Mouse (Mus musculus) gastrocnemius, postnatal 14 days (tissue): ENCODE measurements around the gene Fgfr1op. TPM values are rescaled to one million over a fixed set of nuclear protein-coding genes. Genes with fewer than 3 reads are reported as not detected.
"Not testable (repeated sequence)": the region's sequence is repeated elsewhere in the genome, so short reads cannot be mapped to it uniquely, and the experiment has no call there.

ENCODE experiments used
- DNase-seq: peaks from one replicate; pipeline ENCODE4 v3.0.0; 2021; ENCODE audit warnings: mixed read lengths
- intact Hi-C: fragments of 180-260 bp; cut with DNase I; formaldehyde crosslinking; loops from one replicate; pipeline ENCODE4 v1.15.1; 2025; ENCODE audit warnings: low total_unique reads
- long read RNA-seq, 2 experiments: library from polyadenylated mRNA; stranded (forward); transcript quantifications; one replicate each; pipeline ENCODE4 v2.0.0; 2021
- total RNA-seq, 2 experiments: library from RNA; stranded (reverse); gene quantifications; 2 replicates each; pipeline ENCODE4 v1.2.3; 2021

Fgfr1op gene
- total RNA-seq, result 10 to 100 TPM; 11.7 to 13.4 TPM
- long read RNA-seq, experiment 1, transcript Fgfr1op-202 (13 exons, 3,505 nt), result major isoform, 22 of 36 reads
- long read RNA-seq, experiment 1, partial matches to known transcripts, result 1 of 36 reads
- long read RNA-seq, experiment 1, other reads (novel, unspliced or antisense), result 9 of 36 reads
- long read RNA-seq, experiment 2, transcript Fgfr1op-201 (12 exons, 3,077 nt), result minor isoform, 7 of 35 reads
- long read RNA-seq, experiment 2, transcript Fgfr1op-202 (13 exons, 3,505 nt), result major isoform, 17 of 35 reads
- long read RNA-seq, experiment 2, partial matches to known transcripts, result 3 of 35 reads
- long read RNA-seq, experiment 2, other reads (novel, unspliced or antisense), result 8 of 35 reads

DNA sequence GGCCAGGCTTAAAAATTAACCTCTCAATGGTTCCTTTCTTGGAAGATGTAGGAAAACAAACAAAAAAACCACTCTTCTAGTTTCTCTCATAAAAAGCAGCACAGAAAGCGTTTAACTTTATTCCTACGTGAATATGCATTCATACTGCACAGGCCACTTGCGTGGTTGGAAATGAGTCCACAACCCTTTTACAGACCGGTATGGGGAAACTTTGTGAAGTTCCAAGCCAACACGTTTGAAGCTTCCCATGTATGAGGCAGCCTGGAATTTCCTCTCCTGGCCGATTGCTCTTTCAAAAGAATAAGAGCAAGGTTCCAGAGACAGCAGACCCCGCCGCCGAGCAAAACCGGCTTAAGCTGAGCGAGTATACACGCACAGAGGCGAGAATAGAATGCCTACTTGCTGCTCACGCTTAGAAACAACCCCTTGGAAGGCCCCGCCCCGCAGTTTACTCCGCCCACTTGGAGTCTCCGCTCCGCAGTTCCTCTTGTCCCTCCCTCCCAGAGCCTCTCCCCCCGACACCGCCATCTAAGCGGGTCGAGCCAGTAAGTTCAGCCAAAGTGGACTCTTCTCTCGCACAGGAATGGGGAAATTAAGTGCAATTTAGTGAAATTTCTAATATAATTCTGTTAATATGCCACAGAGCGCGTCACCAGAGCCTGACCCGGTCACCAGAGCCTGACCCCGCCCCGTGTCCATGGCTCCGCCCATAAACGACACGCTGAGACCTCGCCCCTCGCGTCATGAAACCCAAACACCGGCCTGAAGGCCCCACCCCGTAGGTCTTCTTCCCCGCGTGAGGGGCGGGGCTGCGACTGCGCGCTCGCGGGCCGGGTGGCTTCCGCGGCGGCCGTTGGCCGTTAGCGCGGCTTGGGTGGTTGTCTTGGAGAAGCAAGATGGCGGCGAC is at the start of gene Fgfr1op:
Gene Fgfr1op, plus strand, starts transcription at position 801 of the 907 bp plus-strand sequence.
- intact Hi-C loops, DNase-seq: not testable (repeated sequence)

DNA sequence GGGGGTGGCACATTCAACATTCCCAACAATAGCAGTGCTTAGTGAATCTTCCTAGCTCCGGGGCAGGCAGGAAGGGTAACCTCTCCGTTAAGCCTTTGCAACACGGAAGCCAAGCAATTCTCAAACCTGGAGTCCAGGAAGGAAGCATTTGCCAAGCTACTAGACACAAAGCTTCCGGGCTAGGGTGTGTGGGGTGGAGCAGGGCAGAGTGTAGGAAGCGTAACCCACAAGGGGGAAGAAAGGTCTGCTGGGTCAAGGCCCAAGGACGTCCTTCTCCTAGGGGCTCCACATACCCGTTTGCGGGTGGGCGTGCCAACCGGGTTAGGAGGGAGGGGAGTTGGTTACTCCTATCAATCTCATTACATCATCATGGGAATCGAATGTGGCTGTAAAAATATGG is 48.9 kb upstream of the Fgfr1op start:
- DNase-seq, result peak; percentile 4
- intact Hi-C loops, result not testable (repeated sequence)

DNA sequence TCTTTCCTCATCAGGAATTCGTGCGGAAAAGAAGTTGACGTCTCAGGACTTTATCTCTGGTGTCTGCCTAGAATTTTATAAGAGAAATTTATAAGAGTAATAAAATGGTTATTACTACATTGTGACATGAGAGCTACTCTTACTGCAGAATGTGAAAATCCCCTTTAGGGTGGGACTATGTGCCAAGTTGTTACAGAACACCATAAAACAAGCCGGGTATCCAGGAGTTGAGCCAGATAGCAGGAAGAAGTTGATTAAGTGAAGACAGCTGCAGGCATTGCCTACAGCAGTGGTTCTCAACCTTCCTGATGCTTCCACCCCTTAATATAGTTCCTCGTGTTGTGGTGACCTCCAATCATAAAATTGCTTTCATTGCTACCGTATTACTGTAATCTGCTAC is 48.4 kb upstream of the Fgfr1op start:
- DNase-seq, intact Hi-C loops: not testable (repeated sequence)

DNA sequence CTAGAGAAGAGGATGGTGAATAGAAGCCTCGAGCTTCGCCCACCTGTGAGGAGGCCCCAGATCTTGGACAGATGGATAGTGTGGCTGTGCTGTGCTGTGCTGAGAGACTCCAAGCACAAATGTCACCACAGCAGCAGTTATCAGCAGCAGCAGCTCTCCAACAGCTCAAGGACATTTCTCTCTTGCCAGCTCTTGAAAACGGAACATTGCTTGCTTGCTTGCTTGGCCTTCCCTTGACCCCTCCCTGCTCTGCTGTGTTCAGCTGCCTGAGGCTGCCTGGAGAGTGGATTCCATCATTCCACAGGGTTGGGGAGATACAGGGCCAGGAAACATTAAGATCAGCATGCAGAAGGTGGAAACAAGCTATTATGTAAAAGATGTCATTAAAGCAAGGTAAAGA is 42.3 kb upstream of the Fgfr1op start:
- intact Hi-C loops, DNase-seq: not testable (repeated sequence)

DNA sequence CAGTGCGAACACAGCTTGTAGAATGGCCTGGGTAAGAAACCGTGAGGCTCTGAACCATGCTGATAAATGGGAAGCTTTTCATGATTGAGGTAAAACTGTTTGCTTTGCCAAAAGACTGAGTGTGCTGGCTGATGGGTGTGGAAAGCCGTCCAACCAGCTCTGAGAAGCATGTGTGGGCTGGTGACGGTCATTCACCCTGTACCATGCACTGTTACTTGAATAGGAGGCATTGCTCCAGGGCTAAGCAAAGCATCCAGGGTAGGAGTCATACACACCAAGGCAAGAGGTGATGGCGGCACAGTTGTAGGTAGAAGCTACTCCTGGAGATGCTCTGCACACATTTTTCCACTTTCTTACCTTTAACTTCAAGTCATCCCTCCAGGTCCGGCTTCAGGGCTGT is 40.7 kb upstream of the Fgfr1op start:
- intact Hi-C loops, DNase-seq: not testable (repeated sequence)

GRCm38 (mm10) chr17:8128326-8128993 is 36.8 kb upstream of the Fgfr1op start:
- intact Hi-C loops, result not testable (repeated sequence)

GRCm38 (mm10) chr17:8129578-8129977 is 35.7 kb upstream of the Fgfr1op start:
- intact Hi-C loops, DNase-seq: not testable (repeated sequence)

More at GRCm38 (mm10) chr17:8128326-8128993, 36.8 kb upstream of the Fgfr1op start:
- not testable (repeated sequence) for DNase-seq

GRCm38 (mm10) chr17:8130849-8131248 is 34.5 kb upstream of the Fgfr1op start:
- DNase-seq, intact Hi-C loops: not testable (repeated sequence)

DNA sequence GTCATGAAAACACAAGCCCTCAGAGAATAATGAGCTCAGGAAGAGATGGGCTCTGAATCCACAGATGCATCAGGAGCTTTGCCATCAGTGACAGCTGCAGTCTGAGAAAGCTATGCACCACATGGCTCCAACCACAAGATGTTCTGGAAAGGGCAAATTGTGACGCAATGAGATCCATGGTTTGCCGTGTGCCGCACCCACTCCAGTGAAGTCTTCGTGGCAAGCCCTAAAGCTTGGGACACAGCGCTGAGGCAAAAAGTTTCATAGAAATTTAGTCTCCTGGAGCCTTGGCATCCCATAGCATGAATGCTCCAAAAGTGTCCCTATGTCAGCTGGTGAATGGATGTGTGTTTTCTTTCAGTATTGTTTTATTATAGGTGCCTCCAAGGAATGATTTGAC is 27.2 kb upstream of the Fgfr1op start:
- intact Hi-C loops, DNase-seq: not testable (repeated sequence)

- intact Hi-C loops, DNase-seq: not testable (repeated sequence)
Measured at GRCm38 (mm10) chr17:8140210-8140609, 25.1 kb upstream of the Fgfr1op start.

DNA sequence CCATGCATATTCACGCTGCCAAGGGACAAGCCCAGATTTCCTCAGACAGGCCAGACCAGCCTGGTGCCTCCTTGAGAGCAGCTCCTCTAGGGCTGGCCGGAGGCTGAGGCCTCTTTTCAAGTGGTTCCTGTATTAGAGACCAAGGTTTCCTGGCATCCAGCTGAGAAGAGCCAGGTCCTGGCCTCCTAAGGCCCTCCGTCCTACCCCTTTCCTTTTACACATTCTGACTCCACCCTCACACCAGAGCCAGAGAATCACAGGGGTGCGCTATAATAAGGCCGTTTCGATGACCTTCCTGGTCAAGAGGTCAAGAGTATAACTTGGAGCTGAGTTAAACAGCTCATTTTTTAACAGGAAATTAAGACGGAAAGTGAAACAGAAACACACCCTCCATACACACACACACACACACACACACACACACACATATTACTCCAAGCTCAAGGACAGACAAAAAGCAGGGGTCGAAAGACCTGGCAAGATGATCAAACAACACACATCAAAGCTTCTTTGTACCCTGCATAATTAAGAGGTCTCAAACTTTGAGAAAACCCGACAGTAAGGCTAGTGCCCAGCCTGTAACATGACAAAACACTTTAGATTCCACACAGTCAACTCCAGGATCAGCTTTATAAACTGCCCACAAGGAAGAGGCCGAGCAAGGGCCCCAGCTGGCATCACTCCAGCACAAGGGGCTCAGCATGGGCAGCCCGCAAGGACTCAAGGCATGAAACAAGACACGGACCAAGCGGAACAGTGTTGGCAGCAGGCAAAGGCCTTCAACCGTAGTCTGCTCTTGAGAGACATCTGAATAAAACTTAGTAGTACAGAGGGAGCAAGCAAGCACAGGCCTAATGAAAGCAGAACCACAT is 21.3 kb upstream of the Fgfr1op start:
- intact Hi-C loops, DNase-seq: not testable (repeated sequence)

DNA sequence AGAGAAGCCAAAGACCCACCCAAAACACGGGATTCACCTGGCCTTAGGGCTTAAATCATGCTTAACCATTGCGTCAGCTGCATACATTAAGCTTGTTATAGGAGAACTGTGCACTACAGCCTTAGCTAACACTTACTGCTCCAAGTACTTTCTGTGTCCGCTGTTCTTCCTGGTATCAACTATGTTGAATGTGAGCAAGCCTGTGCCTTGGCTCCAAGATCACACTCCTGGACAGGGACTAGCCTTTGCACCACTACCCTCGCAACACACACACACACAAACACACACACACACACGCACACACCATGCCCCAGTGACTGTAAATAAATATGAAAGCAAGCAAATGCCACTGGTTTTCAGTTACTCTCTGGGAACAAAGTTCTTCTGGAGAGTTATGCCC is 18.4 kb upstream of the Fgfr1op start:
- peak; percentile 16 for DNase-seq
- intact Hi-C loops, result not testable (repeated sequence)

- intact Hi-C loops, result not testable (repeated sequence)
- DNase-seq, result peak; percentile 14
Measured at GRCm38 (mm10) chr17:8147439-8148316, 17.6 kb upstream of the Fgfr1op start, which contains the start of the genes Gm49673 and Rnaset2a. Gm49673 (minus strand) TSS chr17:8147788. Rnaset2a (minus strand) TSS chr17:8148097.

DNA sequence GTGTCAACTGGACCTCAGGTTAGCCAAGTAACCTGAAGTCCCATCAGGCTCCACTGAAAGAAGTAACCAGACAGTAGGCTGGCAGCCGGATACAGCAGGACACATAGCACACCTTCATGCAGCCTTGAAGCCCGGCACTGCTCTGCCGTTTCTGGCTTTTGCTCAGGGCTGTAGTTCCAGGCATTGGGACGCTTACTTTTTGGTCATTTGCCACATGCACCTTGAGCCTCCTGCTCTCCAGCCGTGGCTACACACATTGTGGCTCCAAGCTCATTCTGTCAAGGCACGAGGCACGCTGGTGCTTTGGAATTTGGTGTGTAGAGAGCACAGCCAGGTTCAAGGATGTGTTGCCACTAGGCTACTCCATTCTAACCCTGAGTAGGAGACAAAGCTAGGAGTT is 10.3 kb upstream of the Fgfr1op start:
- DNase-seq, intact Hi-C loops: not testable (repeated sequence)

DNA sequence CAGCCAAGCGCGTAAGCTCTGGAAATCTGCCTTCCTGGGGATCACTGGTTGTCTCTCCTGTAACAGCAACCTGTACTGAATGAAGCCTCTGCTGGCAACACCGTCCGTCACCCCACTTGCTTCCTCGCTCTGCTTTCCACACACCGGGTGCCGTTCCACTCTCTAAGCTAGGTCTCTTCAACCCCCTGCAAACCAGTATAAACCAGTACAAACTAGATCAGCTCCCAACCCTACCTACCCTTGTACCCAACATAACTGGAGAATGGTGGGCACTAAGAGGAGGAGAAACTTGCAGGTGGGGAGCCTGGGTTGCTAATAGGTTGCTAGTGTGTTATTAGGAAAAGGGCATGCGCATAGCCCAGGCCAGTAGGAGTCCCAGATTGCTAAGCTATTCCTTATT is 9.3 kb upstream of the Fgfr1op start:
- intact Hi-C loops, DNase-seq: not testable (repeated sequence)

GRCm38 (mm10) chr17:8158627-8159026 is 6.7 kb upstream of the Fgfr1op start:
- DNase-seq, intact Hi-C loops: not testable (repeated sequence)

DNA sequence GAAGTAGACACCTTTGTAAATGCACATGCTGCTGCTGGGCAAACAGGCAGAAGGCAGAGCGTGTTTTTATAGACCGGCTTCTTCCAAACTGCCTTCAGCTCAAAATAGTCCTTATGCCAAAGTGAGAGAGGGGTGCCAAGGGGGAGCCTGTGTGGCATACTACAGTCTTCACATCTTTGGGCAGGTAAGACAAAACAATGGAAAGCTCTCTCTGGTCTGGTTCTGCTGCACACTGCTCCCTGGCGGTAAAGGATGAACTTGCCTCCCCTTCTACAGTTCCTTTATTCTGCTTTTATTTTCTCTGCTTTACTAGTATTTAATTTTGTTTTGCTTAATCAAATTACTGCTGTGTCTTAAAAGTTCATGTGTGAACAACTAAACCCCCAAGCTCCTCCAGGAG is 4.3 kb upstream of the Fgfr1op start:
- intact Hi-C loops, DNase-seq: not testable (repeated sequence)

DNA sequence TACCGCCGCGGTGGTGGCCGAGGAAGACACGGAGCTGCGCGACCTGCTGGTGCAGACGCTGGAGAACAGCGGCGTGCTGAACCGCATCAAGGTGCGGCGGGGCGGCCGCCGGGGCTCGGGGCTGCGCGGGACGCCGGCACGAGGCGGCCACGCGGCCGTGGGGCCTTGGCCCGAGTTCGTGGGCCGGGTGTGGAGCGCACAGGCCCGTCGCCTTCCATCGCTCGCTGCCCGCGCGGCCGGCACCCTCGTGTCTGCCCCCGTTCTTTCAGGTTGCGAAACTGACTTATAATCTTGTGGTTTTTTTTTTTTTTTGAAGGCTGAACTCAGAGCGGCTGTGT is 276 bp downstream of the Fgfr1op start:
- intact Hi-C loops, DNase-seq: not testable (repeated sequence)
